Mouse (Mus musculus) Patski (cell line): ENCODE measurements around the gene Speer4e. TPM values are rescaled to one million over a fixed set of nuclear protein-coding genes. Genes with fewer than 3 reads are reported as not detected.
"Not testable (repeated sequence)": the region's sequence is repeated elsewhere in the genome, so short reads cannot be mapped to it uniquely, and the experiment has no call there.

Experiments used
- ATAC-seq: fragments of 100-300 bp; one replicate; pipeline ENCODE4 v1.8.0; 2021
- CTCF ChIA-PET: fragments of 350-600 bp; sonication (Branson Sonifier 250); formaldehyde crosslinking; loops from one replicate; lab custom pipeline; 2022; ENCODE audit warnings: inconsistent platforms; lab: Charles Lee
- POLR2A ChIA-PET: fragments of 350-600 bp; sonication (Branson Sonifier 250); formaldehyde crosslinking; loops from one replicate; lab custom pipeline; 2022; ENCODE audit warnings: antibody characterized with exemption, inconsistent platforms; lab: Charles Lee
- DNase-seq: peaks from one replicate; pipeline ENCODE4 v3.0.0-alpha.2; 2011; ENCODE audit warnings: low read depth, low spot score
- H3K27me3 ChIP-seq: fragments of 371-371 bp; one replicate; pipeline ENCODE4 v1.5.1; 2021
- CTCF ChIP-seq: fragments of 100-300 bp; IDR thresholded peaks from one replicate; pipeline ENCODE4 v1.5.1; 2021
- in situ Hi-C: fragments of 300-500 bp; cut with MboI; formaldehyde crosslinking; loops from 3 replicates; pipeline ENCODE4 v1.11.1; 2018; ENCODE audit warnings: low pct_unique_long_range_greater_than_20kb, mixed read lengths
- polyA plus RNA-seq: library from polyadenylated mRNA; unstranded; gene quantifications from one replicate; pipeline ENCODE4 v1.2.3, GENCODE M21; 2021

The Speer4e gene
- polyA plus RNA-seq, 1 experiment from 2014 or later = not detected

DNA sequence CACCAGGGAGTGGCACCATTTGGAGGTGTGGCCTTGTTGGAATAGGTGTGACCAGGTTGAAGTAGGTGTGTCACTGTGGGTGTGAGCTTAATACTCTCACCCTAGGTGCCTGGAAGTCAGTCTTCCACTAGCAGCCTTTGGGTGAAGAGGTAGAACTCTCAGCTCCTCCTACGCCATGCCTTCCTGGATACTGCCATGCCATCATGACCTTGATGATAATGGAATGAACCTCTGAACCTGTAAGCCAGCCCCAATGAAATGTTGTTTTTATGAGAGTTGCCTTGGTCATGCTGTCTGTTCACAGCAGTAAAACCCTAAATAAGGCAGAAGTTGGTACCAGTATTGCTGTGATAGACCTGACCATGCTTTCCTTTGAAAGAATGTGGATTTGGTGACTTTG is 2.8 kb upstream of the Speer4e start:
- in situ Hi-C loops = not testable (repeated sequence)

DNA sequence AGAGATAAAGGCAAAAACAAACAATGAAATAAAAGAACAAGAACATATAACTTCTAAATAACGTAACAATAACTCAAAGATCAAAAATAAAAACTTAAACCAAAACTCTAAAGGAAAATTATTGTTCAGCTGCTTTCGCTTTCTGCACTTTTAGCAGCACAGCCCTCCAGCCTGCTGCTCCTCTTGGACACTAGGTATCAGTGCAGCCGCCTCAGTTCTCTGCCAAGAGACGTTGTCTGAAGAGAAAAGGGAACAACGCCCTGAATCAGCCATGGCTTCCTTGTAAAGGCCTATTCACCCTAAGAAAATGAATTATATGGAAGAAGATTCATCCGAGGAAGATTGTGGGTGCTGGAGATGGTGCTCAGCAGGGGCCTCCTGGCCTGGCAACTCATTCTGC is 4.5 kb downstream of the Speer4e start:
- H3K27me3 ChIP-seq, DNase-seq, in situ Hi-C loops, ATAC-seq, POLR2A ChIA-PET, CTCF ChIA-PET: not testable (repeated sequence)

More for the DNA sequence above, 2.8 kb upstream of the Speer4e start:
- POLR2A ChIA-PET, CTCF ChIA-PET, DNase-seq, ATAC-seq, H3K27me3 ChIP-seq: not testable (repeated sequence)

DNA sequence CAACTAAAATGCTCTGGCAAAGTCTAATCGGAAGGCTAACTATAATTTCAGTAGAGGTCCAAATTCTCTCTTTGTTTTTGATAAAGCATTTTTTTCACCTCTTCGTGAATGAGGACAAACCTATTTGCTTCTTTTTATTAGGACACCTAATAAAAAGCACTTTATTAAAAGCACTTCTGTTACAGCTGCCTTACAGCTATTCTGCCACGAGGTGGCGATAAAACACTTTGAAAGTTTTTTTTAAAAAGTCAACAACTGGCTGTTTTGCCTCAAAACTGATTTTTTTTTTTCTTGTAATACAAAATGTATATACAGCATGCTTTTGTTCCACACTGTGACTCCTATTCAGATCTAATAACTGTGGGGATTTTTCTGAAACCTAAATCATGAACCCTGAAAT is 11.2 kb downstream of the Speer4e start:
- H3K27me3 ChIP-seq, POLR2A ChIA-PET, in situ Hi-C loops, CTCF ChIA-PET, DNase-seq, ATAC-seq: not testable (repeated sequence)

DNA sequence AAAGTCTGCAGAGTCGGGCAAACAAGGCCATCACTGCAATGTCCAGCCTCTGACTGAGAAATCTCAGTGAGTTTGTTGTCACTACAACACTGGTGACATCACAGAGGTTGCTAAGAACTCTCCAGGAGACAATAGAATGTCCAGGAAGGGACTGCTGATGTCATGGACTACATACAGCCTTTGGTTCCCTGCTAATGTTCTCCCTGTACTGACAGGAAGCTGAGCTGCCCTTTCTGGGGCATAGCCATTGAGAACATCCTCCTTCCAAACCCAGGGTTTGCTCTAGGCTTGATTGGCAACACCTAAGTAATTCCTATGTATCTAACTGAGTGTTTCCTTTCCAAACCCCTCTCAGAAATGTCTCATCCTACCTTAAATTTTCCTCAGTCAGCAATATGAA is 23.4 kb downstream of the Speer4e start, which contains the start of gene Gm9758:
TSS of gene Gm9758 (minus strand) at position 101 of the 400 bp plus-strand sequence.
- ATAC-seq, H3K27me3 ChIP-seq, DNase-seq, CTCF ChIA-PET, POLR2A ChIA-PET, in situ Hi-C loops: not testable (repeated sequence)

DNA sequence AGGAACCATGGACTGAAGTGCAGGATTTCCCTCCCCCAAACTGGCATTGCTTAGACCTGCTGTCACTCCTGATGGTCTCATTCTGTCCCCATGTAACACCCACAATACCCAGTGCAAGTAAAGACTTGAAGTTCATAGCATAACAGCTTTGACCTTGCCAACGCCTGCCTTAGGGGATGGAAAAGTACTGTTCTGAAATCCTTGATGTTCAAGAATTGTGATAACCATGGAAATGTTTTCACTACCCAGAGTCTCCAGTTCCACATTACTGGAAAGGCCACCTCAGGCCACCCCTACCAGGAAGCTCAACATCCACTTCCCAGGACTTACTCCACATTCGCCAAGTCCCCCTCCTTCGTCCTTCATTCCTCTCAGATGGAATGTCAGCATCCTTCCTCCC is 23.9 kb downstream of the Speer4e start:
- POLR2A ChIA-PET, in situ Hi-C loops, H3K27me3 ChIP-seq, DNase-seq, CTCF ChIA-PET, ATAC-seq: not testable (repeated sequence)

DNA sequence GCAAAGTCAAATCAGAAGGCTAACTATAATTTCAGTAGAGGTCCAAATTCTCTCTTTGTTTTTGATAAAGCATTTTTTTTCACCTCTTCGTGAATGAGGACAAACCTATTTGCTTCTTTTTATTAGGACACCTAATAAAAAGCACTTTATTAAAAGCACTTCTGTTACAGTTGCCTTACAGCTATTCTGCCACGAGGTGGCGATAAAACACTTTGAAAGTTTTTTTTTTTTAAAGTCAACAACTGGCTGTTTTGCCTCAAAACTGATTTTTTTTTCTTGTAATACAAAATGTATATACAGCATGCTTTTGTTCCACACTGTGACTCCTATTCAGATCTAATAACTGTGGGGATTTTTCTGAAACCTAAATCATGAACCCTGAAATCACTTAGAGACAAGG is 34.7 kb downstream of the Speer4e start:
- DNase-seq, ATAC-seq, H3K27me3 ChIP-seq, in situ Hi-C loops, POLR2A ChIA-PET: not testable (repeated sequence)
- CTCF ChIA-PET = interaction anchor here (1.3 kb wide), 1 partner anchor 10 kb away, joined by 3 read pairs; no protein-coding TSS in a partner anchor

DNA sequence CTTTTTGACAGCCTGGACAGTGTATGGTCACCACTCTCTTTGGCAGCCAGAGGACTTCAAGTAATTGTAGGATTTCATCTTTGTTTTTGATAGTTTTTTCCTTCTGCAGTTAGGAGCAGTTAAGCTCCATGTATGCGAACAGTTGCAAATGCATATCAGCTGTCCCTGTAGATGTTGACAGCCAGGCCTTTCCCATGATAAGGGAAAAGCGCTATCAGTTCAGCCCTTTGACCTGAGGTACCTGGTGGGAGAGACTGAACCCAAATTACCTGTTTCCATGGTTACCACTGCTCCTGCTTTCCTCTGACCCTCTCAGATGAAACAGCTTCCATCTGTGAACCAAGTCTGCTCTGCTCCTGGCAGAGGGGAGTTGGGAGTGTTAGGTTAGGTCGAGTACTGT is 46.0 kb downstream of the Speer4e start:
- POLR2A ChIA-PET = no interaction called here
- DNase-seq = no peak
- no peak for ATAC-seq
- CTCF ChIA-PET = interaction anchor here (1.0 to 1.9 kb wide), 4 partner anchors 10 to 738 kb away, joined by 3 to 6 read pairs (median 4); no protein-coding TSS in a partner anchor
- no peaks in the 10 kb centered on the region for H3K27me3 ChIP-seq
- in situ Hi-C loops = loop anchor here (5.0 to 25.0 kb wide), 7 partner anchors 665 to 1745 kb away; no protein-coding TSS in a partner anchor
- no peak for TF ChIP-seq CTCF

DNA sequence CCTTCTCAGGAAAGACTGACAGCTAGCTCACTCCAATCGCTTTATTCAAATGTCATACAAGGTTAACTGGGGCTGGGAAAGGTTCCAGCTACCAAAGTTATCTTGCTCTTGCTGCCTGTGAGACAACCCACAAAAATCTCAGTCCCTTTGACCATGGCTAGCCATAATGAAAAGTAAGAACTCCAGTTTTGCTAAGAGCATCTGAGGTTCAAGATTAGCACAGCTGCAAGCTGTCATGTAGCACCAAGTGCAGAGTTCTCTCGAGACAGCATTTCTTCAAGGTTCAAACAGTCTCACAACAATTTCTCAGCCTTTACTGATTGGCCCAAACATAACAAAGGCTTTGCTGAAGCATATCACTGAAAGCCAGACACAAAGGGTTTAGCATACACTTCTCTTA is 52.9 kb downstream of the Speer4e start:
- POLR2A ChIA-PET, ATAC-seq, H3K27me3 ChIP-seq, DNase-seq, CTCF ChIA-PET: not testable (repeated sequence)
- in situ Hi-C loops = loop anchor here (25.0 kb wide), 5 partner anchors 1152 to 1752 kb away; no protein-coding TSS in a partner anchor

Other genes starting within 250 kb of the Speer4e start
- not detected for gene Gm9758, start 23.5 kb downstream of the Speer4e start, polyA plus RNA-seq
- not detected for gene Gm10354, start 40.5 kb upstream of the Speer4e start, polyA plus RNA-seq
- not detected for gene Gm17019, start 94.6 kb upstream of the Speer4e start, polyA plus RNA-seq